Mouse (Mus musculus) liver, embryonic 15.5 days (tissue): ENCODE data around the gene Cactin. TPM values are rescaled to one million over a fixed set of nuclear protein-coding genes. Genes with fewer than 3 reads are reported as not detected.

ENCODE experiments used
- ATAC-seq: fragments of 200-750 bp; cut with Nextera tagmentation; 2 replicates; pipeline ENCODE4 v1.8.0; 2017; ENCODE audit warnings: moderate number of reproducible peaks, mild to moderate bottlenecking, moderate library complexity; ENCODE audit not compliant: insufficient read depth
- H3K27ac ChIP-seq: fragments of 300-500 bp; sonication (generic); replicated peaks from 2 replicates; pipeline ENCODE4 v1.5.1; 2015; ENCODE audit warnings: mild to moderate bottlenecking, inconsistent platforms
- H3K27me3 ChIP-seq: fragments of 300-500 bp; sonication (generic); 2 replicates; pipeline ENCODE4 v1.6.1; 2015; ENCODE audit warnings: mild to moderate bottlenecking, inconsistent platforms
- H3K36me3 ChIP-seq: fragments of 300-500 bp; sonication (generic); replicated peaks from 2 replicates; pipeline ENCODE4 v1.6.1; 2015; ENCODE audit warnings: moderate library complexity, mild to moderate bottlenecking, inconsistent platforms
- H3K4me1 ChIP-seq: fragments of 300-500 bp; sonication (generic); replicated peaks from 2 replicates; pipeline ENCODE4 v1.6.1; 2015; ENCODE audit warnings: inconsistent platforms
- H3K4me2 ChIP-seq: fragments of 300-500 bp; sonication (generic); 2 replicates; pipeline ENCODE4 v1.6.1; 2015; ENCODE audit warnings: moderate library complexity, mild to moderate bottlenecking, inconsistent platforms
- H3K4me3 ChIP-seq: fragments of 300-500 bp; sonication (generic); replicated peaks from 2 replicates; pipeline ENCODE4 v1.5.1; 2015; ENCODE audit warnings: mild to moderate bottlenecking, inconsistent platforms
- H3K9ac ChIP-seq: fragments of 300-500 bp; sonication (generic); 2 replicates; pipeline ENCODE4 v1.6.1; 2015; ENCODE audit warnings: moderate library complexity, mild to moderate bottlenecking, inconsistent platforms
- H3K9me3 ChIP-seq: fragments of 300-500 bp; sonication (generic); replicated peaks from 2 replicates; pipeline ENCODE4 v1.6.1; 2016; ENCODE audit warnings: inconsistent platforms
- WGBS: fragments of 180-500 bp; shearing (Covaris S2); methylation state at CpG from one replicate; pipeline ENCODE4 v1.1.7; 2015; ENCODE audit warnings: mixed read lengths; ENCODE audit not compliant: insufficient replicate concordance; 5-methylcytosine and 5-hydroxymethylcytosine counted together
- polyA plus RNA-seq: library from polyadenylated mRNA; unstranded; fragments of >200 nt; fragmentation: Nextera tagmentation; extraction: Ambion mirVana; gene quantifications from 2 replicates; pipeline ENCODE4 v1.2.1, GENCODE M21; 2015

The Cactin gene
- polyA plus RNA-seq, 1 experiment from 2014 or later, result 24.3 TPM

DNA sequence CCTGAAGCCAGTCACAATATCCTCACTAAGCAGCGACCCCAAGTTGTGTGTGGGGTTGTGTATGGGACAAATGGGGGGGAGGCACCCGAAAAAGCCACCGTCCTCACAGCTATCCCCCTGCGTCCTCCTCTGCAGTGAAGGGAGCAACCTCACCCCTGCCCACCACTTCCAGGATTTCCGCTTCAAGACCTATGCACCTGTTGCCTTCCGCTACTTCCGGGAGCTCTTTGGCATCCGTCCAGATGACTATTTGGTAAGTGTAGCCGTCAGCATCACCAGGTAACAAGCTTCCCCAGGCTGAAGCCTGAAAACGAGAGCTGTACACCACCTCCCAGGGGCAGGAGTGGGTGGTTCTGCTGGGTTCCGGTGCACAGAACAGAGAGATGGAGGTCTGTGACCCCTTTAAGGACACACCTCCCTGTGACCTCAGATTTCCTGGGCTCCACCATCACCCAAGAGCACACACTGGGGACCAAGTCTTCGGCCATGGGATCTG, 14.7 kb upstream of the Cactin start:
- no peaks in the 10 kb centered on the region for H3K27me3 ChIP-seq
- no peak overlapping the region for H3K4me2 ChIP-seq
- peaks cover 39% of the 10 kb centered on the region for H3K4me1 ChIP-seq
- no peak overlapping the region for H3K4me3 ChIP-seq
- H3K27ac ChIP-seq, result no peak overlapping the region
- no peak overlapping the region for H3K9ac ChIP-seq
- peaks cover 57% of the 10 kb centered on the region for H3K36me3 ChIP-seq
- 81% methylated on average over 12 of the region's 12 CpGs for WGBS
- ATAC-seq, result no peak
- H3K9me3 ChIP-seq, result no peaks in the 10 kb centered on the region

DNA sequence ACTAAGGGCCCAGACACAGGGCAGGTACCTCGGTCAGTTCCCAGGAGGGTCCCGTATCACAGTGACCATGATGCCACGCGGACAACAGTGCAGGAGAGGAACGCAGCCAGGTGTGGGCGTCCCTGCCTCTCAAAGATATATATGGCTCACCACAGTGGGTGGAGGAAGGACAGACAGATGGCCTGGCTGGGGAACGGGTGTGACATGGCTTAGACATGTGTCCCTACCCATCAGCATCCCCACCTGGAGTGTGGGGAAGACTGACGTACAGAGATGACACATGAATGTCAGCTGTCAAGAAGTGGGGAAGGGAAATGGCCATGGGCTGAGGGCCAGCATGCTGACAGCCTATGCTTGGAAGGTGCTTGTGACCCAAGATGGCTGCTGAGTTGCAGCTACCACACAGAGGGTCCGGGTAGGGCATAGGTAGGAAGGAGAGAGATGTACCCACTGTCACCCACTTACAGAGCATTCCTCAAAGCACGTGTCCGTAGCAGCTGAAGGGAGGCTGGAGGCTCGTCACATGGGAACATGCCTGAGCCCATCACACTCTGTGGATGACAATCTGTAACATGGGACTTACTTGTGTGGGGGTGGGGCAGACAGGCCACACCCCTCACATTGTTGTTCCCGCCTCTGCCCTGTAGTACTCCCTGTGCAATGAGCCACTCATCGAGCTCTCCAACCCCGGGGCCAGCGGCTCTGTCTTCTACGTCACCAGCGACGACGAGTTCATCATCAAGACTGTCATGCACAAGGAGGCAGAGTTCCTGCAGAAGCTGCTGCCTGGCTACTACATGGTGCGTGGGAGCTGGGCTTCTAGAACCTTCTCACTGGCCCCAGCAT, 13.8 kb upstream of the Cactin start:
- Histone ChIP-seq H3K27ac (no peak overlapping the region), H3K9ac (no peak overlapping the region), H3K9me3 (no peaks in the 10 kb centered on the region), H3K4me1 (peaks cover 31% of the 10 kb centered on the region), H3K4me3 (no peak overlapping the region), H3K4me2 (no peak overlapping the region), H3K36me3 (peaks cover 65% of the 10 kb centered on the region), H3K27me3 (no peaks in the 10 kb centered on the region)
- 79% methylated on average over 21 of the region's 21 CpGs for WGBS
- ATAC-seq, result no peak

DNA sequence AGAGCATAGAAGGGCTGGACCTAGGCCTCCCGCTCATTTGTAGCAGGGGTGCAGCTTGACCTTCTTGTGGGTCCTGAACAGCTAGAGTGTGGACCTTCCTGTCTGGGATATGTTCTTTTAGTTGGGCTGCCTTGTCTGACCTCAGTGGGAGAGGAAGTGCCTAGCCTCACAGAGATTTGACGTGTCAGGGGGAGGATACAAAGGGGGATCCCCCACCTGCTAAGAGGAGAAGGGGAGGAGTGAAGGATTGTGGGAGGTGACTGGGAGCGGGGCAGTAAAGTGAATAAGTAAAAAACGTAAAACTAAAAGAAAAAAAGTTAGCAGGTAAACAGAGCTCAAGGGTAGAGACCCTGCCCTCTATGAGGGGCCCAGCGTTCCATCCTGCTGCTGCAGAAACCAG, 11.3 kb upstream of the Cactin start:
- Histone ChIP-seq H3K27me3 (no peaks in the 10 kb centered on the region), H3K36me3 (peaks cover 90% of the 10 kb centered on the region), H3K4me2 (no peak overlapping the region), H3K27ac (no peak overlapping the region), H3K9ac (no peak overlapping the region), H3K4me3 (no peak overlapping the region), H3K4me1 (peaks cover 6% of the 10 kb centered on the region), H3K9me3 (no peaks in the 10 kb centered on the region)
- ATAC-seq, result no peak
- 71% methylated on average over 5 of the region's 5 CpGs for WGBS

DNA sequence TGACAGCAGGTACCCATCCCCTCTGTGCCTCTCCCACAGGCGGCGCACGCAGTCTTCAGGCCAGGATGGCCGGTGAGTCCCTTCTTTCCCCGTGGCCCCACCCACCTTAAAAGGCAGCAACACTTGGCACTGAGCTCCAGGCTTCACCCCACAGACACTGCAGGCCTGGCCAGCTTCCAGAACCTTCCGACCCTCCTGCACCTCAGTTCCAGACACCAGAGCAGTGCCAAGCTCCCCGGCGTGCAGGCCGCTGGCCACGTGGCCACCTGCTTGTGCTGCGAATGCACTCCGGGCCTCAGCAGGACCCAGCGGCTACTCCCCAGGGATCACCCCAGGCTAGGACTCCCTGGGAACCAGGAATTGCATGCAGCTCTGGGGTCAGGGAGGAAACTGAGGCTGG, 7.3 kb upstream of the Cactin start:
- Histone ChIP-seq H3K4me1 (peaks cover 30% of the 10 kb centered on the region), H3K9ac (no peak overlapping the region; the same call in 1 of the 2 replicates), H3K36me3 (peaks cover 87% of the 10 kb centered on the region), H3K27me3 (no peaks in the 10 kb centered on the region), H3K27ac (no peak overlapping the region), H3K9me3 (no peaks in the 10 kb centered on the region), H3K4me3 (no peak overlapping the region), H3K4me2 (no peak overlapping the region)
- ATAC-seq, result no peak
- WGBS, result 85% methylated on average over 13 of the region's 13 CpGs

DNA sequence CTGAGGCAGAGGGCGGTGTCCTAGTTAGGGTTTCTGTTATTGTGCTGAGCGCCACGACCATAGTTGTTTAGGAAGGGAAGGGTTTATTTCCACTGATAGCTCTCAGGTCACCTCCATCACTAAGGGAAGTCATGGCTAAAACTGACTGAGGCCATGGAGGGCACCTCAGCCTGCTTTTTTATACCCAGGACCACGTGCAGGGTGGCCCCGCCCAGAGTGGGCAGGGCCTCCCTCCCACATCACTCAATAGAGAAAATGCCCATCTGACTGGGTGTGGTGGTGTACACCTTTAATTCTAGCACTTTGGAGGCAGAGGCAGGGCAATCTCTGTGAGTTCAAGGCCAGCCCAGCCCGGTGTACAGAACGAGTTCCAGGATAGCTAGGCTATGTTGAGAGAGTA, 6.7 kb upstream of the Cactin start:
- Histone ChIP-seq H3K9ac (no peak overlapping the region), H3K27me3 (no peaks in the 10 kb centered on the region), H3K4me3 (no peak overlapping the region), H3K27ac (no peak overlapping the region), H3K9me3 (no peaks in the 10 kb centered on the region), H3K36me3 (peaks cover 81% of the 10 kb centered on the region), H3K4me2 (no peak overlapping the region), H3K4me1 (peaks cover 37% of the 10 kb centered on the region)
- ATAC-seq, result no peak
- 68% methylated on average over 7 of the region's 7 CpGs for WGBS

DNA sequence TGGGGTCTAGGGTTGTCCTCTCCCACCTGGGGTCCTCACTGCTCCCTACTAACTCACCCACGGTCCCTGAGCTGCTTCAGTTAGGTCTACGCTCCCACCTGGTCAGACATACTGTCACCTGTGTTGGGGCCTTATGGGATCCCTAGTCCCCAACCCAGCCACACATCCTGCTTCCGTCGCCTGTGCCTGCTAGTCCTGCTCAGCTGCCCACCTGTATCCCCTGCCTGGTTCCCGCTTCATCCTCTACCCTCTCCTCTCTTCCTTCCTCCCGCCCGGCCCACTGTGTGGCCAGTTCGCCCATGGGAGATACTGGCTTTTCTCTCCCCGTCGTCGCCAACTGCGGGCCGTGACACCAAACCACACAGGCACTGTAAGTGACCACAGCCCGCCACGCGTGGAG, 5.3 kb upstream of the Cactin start:
- ATAC-seq, result no peak
- H3K27ac ChIP-seq, result no peak overlapping the region
- no peaks in the 10 kb centered on the region for H3K9me3 ChIP-seq
- H3K27me3 ChIP-seq, result no peaks in the 10 kb centered on the region
- H3K4me3 ChIP-seq, result no peak overlapping the region
- 84% methylated on average over 16 of the region's 16 CpGs for WGBS
- H3K36me3 ChIP-seq, result peaks cover 67% of the 10 kb centered on the region
- H3K4me2 ChIP-seq, result no peak overlapping the region
- no peak overlapping the region for H3K9ac ChIP-seq
- peaks cover 46% of the 10 kb centered on the region for H3K4me1 ChIP-seq

DNA sequence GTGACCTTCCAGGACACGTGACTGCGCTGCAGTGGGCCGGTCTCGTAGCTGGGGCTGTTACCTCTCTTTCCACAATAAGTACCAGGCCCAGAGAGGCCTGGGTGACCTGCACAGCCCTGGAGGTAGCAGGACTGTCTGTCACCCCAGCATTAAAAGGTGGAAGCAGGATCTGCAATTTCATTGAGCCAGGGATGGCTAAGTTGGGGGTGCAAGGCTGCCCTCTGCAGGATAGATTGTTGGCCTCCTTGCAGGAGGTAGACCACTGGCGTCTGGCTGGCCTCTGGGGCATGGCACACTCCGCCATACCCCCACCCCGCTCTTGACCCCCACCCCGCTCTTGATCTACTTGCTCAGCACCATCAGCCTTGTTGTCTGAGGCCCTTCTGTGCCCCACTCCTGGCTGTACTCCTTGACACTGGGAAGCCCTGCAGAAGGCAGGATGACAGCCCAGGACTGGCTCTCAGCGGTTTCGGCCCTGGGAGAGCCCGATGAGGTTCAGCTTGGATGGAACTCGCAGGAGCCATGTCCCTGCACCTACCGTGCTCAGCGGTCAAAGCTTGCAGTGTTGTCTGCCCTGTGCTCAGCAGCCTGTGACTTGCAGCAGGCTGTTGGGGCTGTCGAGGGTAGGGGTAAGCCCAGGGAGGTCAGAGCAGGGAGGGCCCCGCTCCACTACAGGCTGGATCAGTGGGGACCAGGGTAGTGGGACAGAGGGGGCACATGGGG, 4.4 kb upstream of the Cactin start:
- H3K4me3 ChIP-seq, result peak overlapping the region; percentile 33; the same call in 1 of the 2 replicates
- no peaks in the 10 kb centered on the region for H3K27me3 ChIP-seq
- no peak for ATAC-seq
- H3K9me3 ChIP-seq, result no peaks in the 10 kb centered on the region
- 59% methylated on average over 16 of the region's 16 CpGs for whole genome bisulfite sequencing
- no peak overlapping the region for H3K27ac ChIP-seq
- peak overlapping the region; percentile 68 for H3K4me2 ChIP-seq
- peak overlapping the region; percentile 49; the same call in 1 of the 2 replicates for H3K9ac ChIP-seq
- peaks cover 58% of the 10 kb centered on the region for H3K36me3 ChIP-seq
- peaks cover 47% of the 10 kb centered on the region for H3K4me1 ChIP-seq

DNA sequence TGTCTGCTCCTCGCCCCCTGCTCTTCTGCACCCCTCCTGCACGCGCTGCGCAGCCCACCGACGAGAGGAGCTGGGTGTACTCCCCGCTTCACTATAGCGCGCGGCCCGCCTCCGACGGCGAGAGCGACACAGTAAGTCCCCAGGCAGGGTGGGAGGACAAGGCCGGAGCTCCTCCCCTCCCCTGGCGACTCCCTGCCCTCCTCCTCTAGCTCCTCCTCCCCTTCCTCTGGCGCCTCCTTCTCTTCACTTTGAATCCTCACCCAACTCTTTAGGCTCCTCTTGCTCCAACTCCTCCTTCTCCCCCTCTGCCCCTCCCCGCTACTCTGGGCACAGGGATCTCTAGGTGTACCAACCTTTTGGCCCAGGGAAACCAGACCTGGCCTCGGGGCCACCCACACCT, 3.6 kb upstream of the Cactin start:
- WGBS, result 27% methylated on average over 20 of the region's 20 CpGs
- H3K36me3 ChIP-seq, result peaks cover 53% of the 10 kb centered on the region
- peak overlapping the region; percentile 49; the same call in 1 of the 2 replicates for H3K9ac ChIP-seq
- peaks cover 54% of the 10 kb centered on the region for H3K4me1 ChIP-seq
- H3K27ac ChIP-seq, result no peak overlapping the region
- H3K4me3 ChIP-seq, result peak overlapping the region; percentile 33; the same call in 1 of the 2 replicates
- H3K4me2 ChIP-seq, result peak overlapping the region; percentile 68
- ATAC-seq, result no peak
- H3K9me3 ChIP-seq, result no peaks in the 10 kb centered on the region
- no peaks in the 10 kb centered on the region for H3K27me3 ChIP-seq

DNA sequence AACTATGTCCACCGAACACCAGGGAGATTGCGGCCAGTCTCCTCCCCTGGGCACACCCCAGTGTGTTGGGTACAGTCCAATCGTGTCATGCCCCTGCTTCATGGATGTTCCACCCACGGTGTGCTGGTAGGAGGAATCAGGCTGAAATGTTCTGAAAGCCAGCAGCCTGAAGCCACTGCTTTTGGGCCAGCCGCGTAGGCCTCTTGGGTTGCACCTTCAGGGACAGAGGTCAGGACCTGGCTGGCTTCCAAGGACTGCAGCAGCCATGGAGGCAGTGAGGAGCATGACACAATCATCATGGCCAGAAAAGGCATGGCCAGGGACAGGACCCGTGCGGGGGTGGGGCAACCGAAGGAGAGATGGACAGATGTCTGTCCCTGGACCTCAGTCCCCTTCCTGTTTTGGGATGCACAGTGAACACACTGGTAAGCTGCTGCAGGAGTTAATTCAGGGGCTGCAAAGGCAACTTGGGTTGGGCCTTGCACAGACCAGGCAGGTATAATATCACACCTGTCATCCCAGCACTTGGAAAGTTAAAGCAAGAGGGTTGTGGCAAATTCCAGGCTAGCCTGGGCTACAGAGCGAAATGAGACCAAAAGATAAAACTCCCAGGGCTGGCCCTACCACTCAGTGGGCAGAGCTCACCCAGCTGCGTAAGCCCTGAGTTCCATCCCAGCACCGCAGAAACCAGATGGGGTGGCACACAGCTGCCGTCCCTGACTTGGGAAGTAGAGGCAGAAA, 2.1 kb upstream of the Cactin start:
- 79% methylated on average over 13 of the region's 13 CpGs for WGBS

DNA sequence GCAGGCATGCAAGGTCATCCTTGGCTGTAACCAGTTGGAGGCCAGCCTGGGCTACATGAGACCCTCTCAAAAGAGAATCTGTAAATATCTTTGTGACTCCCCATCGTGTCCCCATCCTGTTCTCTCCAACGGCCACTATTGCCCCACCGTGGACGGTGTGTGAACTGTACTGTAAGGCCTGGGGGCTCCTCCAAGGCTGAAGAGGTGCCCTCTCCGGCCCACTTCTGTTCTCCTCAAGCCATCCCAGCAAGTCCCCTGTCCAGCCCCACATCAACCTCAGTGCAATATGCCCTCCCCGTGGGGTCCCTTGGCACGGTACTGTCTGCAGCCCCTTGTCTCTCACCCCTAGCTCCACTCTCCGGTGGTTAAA, 1.6 kb upstream of the Cactin start:
- no peaks in the 10 kb centered on the region for H3K27me3 ChIP-seq
- peaks cover 53% of the 10 kb centered on the region for H3K36me3 ChIP-seq
- 26% methylated on average over 8 of the region's 8 CpGs for WGBS
- H3K9ac ChIP-seq, result peak overlapping the region; percentile 52
- peaks cover 63% of the 10 kb centered on the region for H3K4me1 ChIP-seq
- no peak for ATAC-seq
- H3K4me3 ChIP-seq, result peak overlapping the region; percentile 94
- H3K27ac ChIP-seq, result peak overlapping the region; percentile 92
- peak overlapping the region; percentile 87 for H3K4me2 ChIP-seq
- no peaks in the 10 kb centered on the region for H3K9me3 ChIP-seq

More for the DNA sequence above, 2.1 kb upstream of the Cactin start:
- no peaks in the 10 kb centered on the region for H3K27me3 ChIP-seq
- no peak overlapping the region for H3K4me3 ChIP-seq
- peak overlapping the region; percentile 92 for H3K27ac ChIP-seq
- H3K9ac ChIP-seq, result no peak overlapping the region
- ATAC-seq, result no peak
- H3K4me2 ChIP-seq, result peak overlapping the region; percentile 87
- H3K4me1 ChIP-seq, result peaks cover 63% of the 10 kb centered on the region
- peaks cover 53% of the 10 kb centered on the region for H3K36me3 ChIP-seq
- H3K9me3 ChIP-seq, result no peaks in the 10 kb centered on the region
